Mouse (Mus musculus): ENCODE measurements around the gene Olfr304. TPM values are rescaled to one million over a fixed set of nuclear protein-coding genes. Genes with fewer than 3 reads are reported as not detected.
"Not testable (repeated sequence)": the region's sequence is repeated elsewhere in the genome, so short reads cannot be mapped to it uniquely, and the experiment has no call there.

Olfr304 gene
- total RNA-seq (2021): not detected
- long read RNA-seq, experiment 1: 0 reads
- long read RNA-seq, experiment 2: 0 reads

- DNase-seq: no peak
- intact Hi-C loops (cut with DNase I): no loop called here
Measured at GRCm38 (mm10) chr7:86386558-86386957, at the start of gene Olfr304. Gene Olfr304 (minus strand): TSS chr7:86386658.

- intact Hi-C loops (cut with DNase I): no loop called here
Measured at GRCm38 (mm10) chr7:86403546-86403945, 17.1 kb upstream of the Olfr304 start, which contains the start of gene Olfr301. Gene Olfr301 (plus strand): TSS chr7:86403846.

GRCm38 (mm10) chr7:86397689-86398088, 11.2 kb upstream of the Olfr304 start, which contains the start of gene Olfr303:
Gene Olfr303 (minus strand): TSS chr7:86397789.
- intact Hi-C loops (cut with DNase I): no loop called here
- no peak for DNase-seq

More at GRCm38 (mm10) chr7:86403546-86403945, 17.1 kb upstream of the Olfr304 start, which contains the start of gene Olfr301:
- no peak for DNase-seq

- intact Hi-C loops (cut with DNase I): no loop called here
- no peak for DNase-seq
Measured at GRCm38 (mm10) chr7:86385769-86386168, 689 bp downstream of the Olfr304 start.

GRCm38 (mm10) chr7:86366828-86367227, 19.6 kb downstream of the Olfr304 start, which contains the start of gene Olfr305:
Gene Olfr305 (minus strand): TSS chr7:86366928.
- intact Hi-C loops (cut with DNase I): no loop called here
- DNase-seq: no peak

GRCm38 (mm10) chr7:86346296-86346695, 40.2 kb downstream of the Olfr304 start:
- intact Hi-C loops (cut with DNase I); DNase-seq: not testable (repeated sequence)

- intact Hi-C loops (cut with DNase I): no loop called here
- DNase-seq: no peak
Measured at GRCm38 (mm10) chr7:86344253-86344652, 42.2 kb downstream of the Olfr304 start.

- DNase-seq: no peak
- intact Hi-C loops (cut with DNase I): no loop called here
Measured at GRCm38 (mm10) chr7:86342881-86343565, 43.4 kb downstream of the Olfr304 start.

- intact Hi-C loops (cut with DNase I): no loop called here
Measured at GRCm38 (mm10) chr7:86337486-86337885, 49.0 kb downstream of the Olfr304 start, which contains the start of gene Olfr307. Gene Olfr307 (minus strand): TSS chr7:86337586.

More at GRCm38 (mm10) chr7:86337486-86337885, 49.0 kb downstream of the Olfr304 start, which contains the start of gene Olfr307:
- DNase-seq: no peak

Other genes starting within 250 kb of the Olfr304 start
- not detected for gene Vmn2r75, start 214.9 kb downstream of the Olfr304 start, total RNA-seq (2021)
- gene Vmn2r76, start 140.3 kb downstream of the Olfr304 start, total RNA-seq (2021): not detected
- gene Olfr310, start 109.5 kb downstream of the Olfr304 start, total RNA-seq (2021): not detected
- gene Olfr309, start 73.0 kb downstream of the Olfr304 start, total RNA-seq (2021): not detected
- not detected for gene Olfr308, start 61.0 kb downstream of the Olfr304 start, total RNA-seq (2021)
- not detected for gene Olfr307, start 49.1 kb downstream of the Olfr304 start, total RNA-seq (2021)
- not detected for gene Olfr305, start 19.7 kb downstream of the Olfr304 start, total RNA-seq (2021)
- not detected for gene Olfr303, start 11.1 kb upstream of the Olfr304 start, total RNA-seq (2021)
- gene Olfr301, start 17.2 kb upstream of the Olfr304 start, total RNA-seq (2021): not detected
- gene Olfr299, start 73.3 kb upstream of the Olfr304 start, total RNA-seq (2021): not detected
- gene Olfr298, start 105.8 kb upstream of the Olfr304 start, total RNA-seq (2021): not detected
- not detected for gene Olfr297, start 133.3 kb upstream of the Olfr304 start, total RNA-seq (2021)
- gene Olfr295, start 197.2 kb upstream of the Olfr304 start, total RNA-seq (2021): not detected
- not detected for gene Olfr294, start 230.0 kb upstream of the Olfr304 start, total RNA-seq (2021)